Mouse (Mus musculus) small intestine, adult 2 months (tissue): ENCODE measurements around the gene Ankrd31.

Experiments used
- CTCF ChIP-seq: fragments of 200-500 bp; IDR thresholded peaks from 2 replicates; pipeline ENCODE4 v1.5.1; 2012; ENCODE audit warnings: low read depth, mild to moderate bottlenecking, control low read depth, inconsistent platforms, low read length, moderate library complexity, mixed read lengths; ENCODE audit not compliant: insufficient replicate concordance, insufficient read length; ENCODE audit errors: extremely low read depth
- POLR2A ChIP-seq: fragments of 200-500 bp; IDR thresholded peaks from 2 replicates; pipeline ENCODE4 v1.6.1; 2012; ENCODE audit warnings: low read depth, mild to moderate bottlenecking, control low read depth, inconsistent platforms, low read length, moderate library complexity

DNA sequence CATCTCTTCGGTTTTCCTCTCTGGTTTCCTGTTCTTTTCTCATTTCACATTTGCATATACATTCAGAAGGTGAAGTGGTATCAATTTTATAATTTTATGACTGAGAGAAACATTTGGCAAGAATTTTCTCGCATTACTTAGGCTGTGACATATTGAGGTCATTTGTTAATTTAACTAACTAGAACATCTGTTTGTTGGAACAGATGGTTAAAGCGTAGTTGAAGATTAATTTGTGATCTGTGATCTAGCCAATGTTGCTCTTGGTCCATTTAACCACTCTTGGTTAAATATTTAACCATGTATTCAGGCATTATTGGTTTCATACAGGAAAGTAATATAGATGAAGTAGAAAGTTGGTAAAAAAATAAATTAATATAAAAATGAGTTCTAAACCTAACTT lies 47.2 kb downstream of the Ankrd31 start:
- TF ChIP-seq POLR2A: no peak
- TF ChIP-seq CTCF: no peak
